Mouse (Mus musculus) limb, embryonic 11.5 days (tissue): Measurements from ENCODE around the gene Frmd7. TPM values are rescaled to one million over a fixed set of nuclear protein-coding genes. Genes with fewer than 3 reads are reported as not detected.

Experiments
- ATAC-seq: fragments of 200-750 bp; cut with Nextera tagmentation; 2 replicates; pipeline ENCODE4 v1.8.0; 2017; ENCODE audit warnings: low read depth; ENCODE audit not compliant: insufficient number of reproducible peaks, low FRiP score, low TSS enrichment
- DNase-seq: peaks from one replicate; pipeline ENCODE4 v3.0.0-alpha.2; 2015; ENCODE audit warnings: low spot score
- H3K27ac ChIP-seq: fragments of 300-500 bp; sonication (generic); replicated peaks from 2 replicates; pipeline ENCODE4 v1.5.1; 2014; ENCODE audit warnings: low read depth, mild to moderate bottlenecking, low read length
- H3K27me3 ChIP-seq: fragments of 300-500 bp; sonication (generic); 2 replicates; pipeline ENCODE4 v1.6.1; 2014; ENCODE audit warnings: mild to moderate bottlenecking, low read length, mixed read lengths; ENCODE audit not compliant: control insufficient read depth, insufficient read depth
- H3K36me3 ChIP-seq: fragments of 300-500 bp; sonication (generic); 2 replicates; pipeline ENCODE4 v1.6.1; 2014; ENCODE audit warnings: mild to moderate bottlenecking, low read length, moderate library complexity, mixed read lengths; ENCODE audit not compliant: control insufficient read depth, insufficient read depth
- H3K4me1 ChIP-seq: fragments of 300-500 bp; sonication (generic); 2 replicates; pipeline ENCODE4 v1.6.1; 2014; ENCODE audit warnings: low read length, mixed read lengths; ENCODE audit not compliant: control insufficient read depth, insufficient read depth
- H3K4me2 ChIP-seq: fragments of 300-500 bp; sonication (generic); 2 replicates; pipeline ENCODE4 v1.6.1; 2014; ENCODE audit warnings: low read depth, mild to moderate bottlenecking, moderate library complexity; ENCODE audit not compliant: severe bottlenecking
- H3K4me3 ChIP-seq: fragments of 300-500 bp; sonication (generic); 2 replicates; pipeline ENCODE4 v1.5.1; 2014; ENCODE audit warnings: low read depth, low read length
- H3K9ac ChIP-seq: fragments of 300-500 bp; sonication (generic); 2 replicates; pipeline ENCODE4 v1.6.1; 2014; ENCODE audit warnings: mild to moderate bottlenecking, low read length
- H3K9me3 ChIP-seq: fragments of 300-500 bp; sonication (generic); 2 replicates; pipeline ENCODE4 v1.6.1; 2016; ENCODE audit warnings: low read length; ENCODE audit not compliant: control insufficient read depth
- WGBS: fragments of 180-500 bp; shearing (Covaris S2); extraction: QIAGEN DNeasy Blood & Tissue Kit; methylation state at CpG from one replicate; pipeline ENCODE4 v1.1.7; 2014; 5-methylcytosine and 5-hydroxymethylcytosine counted together
- polyA plus RNA-seq: library from polyadenylated mRNA; unstranded; fragments of >200 nt; fragmentation: Nextera tagmentation; extraction: Ambion mirVana; gene quantifications from 2 replicates; pipeline ENCODE4 v1.2.1, GENCODE M21; 2014

Gene Frmd7
- 0.23 TPM in 1 of 2 replicates, not detected in the other for polyA plus RNA-seq

- ATAC-seq (no peak), DNase-seq (no peak)
- no peak within 1 kb of the TSS for H3K4me2 ChIP-seq
- H3K4me1 ChIP-seq, result no peaks in the 10 kb centered on the region
- H3K27ac ChIP-seq, result no peak within 1 kb of the TSS
- WGBS, result 73% methylated on average over 14 of the region's 14 CpGs
- H3K27me3 ChIP-seq, result no peaks in the 10 kb centered on the region
- no peak within 1 kb of the TSS for H3K4me3 ChIP-seq
- no peak within 1 kb of the TSS for H3K9ac ChIP-seq
- H3K36me3 ChIP-seq, result no peaks in the 10 kb centered on the region
- no peaks in the 10 kb centered on the region for H3K9me3 ChIP-seq
Observed at GRCm38 (mm10) chrX:50942610-50943009, at the start of gene Frmd7. Gene Frmd7, minus strand, starts transcription at chrX:50942710.

- H3K4me3 ChIP-seq, result no peak overlapping the region
- H3K36me3 ChIP-seq, result no peaks in the 10 kb centered on the region
- H3K9me3 ChIP-seq, result no peaks in the 10 kb centered on the region
- no peak overlapping the region for H3K9ac ChIP-seq
- no peaks in the 10 kb centered on the region for H3K4me1 ChIP-seq
- H3K27ac ChIP-seq, result no peak overlapping the region
- no peaks in the 10 kb centered on the region for H3K27me3 ChIP-seq
- 85% methylated on average over 5 of the region's 5 CpGs for WGBS
- no peak for ATAC-seq
- no peak for DNase-seq
- H3K4me2 ChIP-seq, result no peak overlapping the region
Observed at GRCm38 (mm10) chrX:50991324-50991723, 48.8 kb upstream of the Frmd7 start.

GRCm38 (mm10) chrX:50989940-50990339, 47.4 kb upstream of the Frmd7 start:
- no peak overlapping the region for H3K4me3 ChIP-seq

GRCm38 (mm10) chrX:50988581-50988980, 46.1 kb upstream of the Frmd7 start:
- Histone ChIP-seq H3K27ac (no peak overlapping the region), H3K4me1 (no peaks in the 10 kb centered on the region), H3K4me2 (no peak overlapping the region), H3K4me3 (no peak overlapping the region), H3K27me3 (no peaks in the 10 kb centered on the region), H3K36me3 (no peaks in the 10 kb centered on the region), H3K9ac (no peak overlapping the region), H3K9me3 (no peaks in the 10 kb centered on the region)
- ATAC-seq (no peak), DNase-seq (no peak)
- WGBS, result 59% methylated on average over 1 of the region's 1 CpGs

More at GRCm38 (mm10) chrX:50989940-50990339, 47.4 kb upstream of the Frmd7 start:
- no peak overlapping the region for H3K4me2 ChIP-seq
- H3K36me3 ChIP-seq, result no peaks in the 10 kb centered on the region
- DNase-seq, result no peak
- no peak overlapping the region for H3K27ac ChIP-seq
- no peaks in the 10 kb centered on the region for H3K27me3 ChIP-seq
- H3K9ac ChIP-seq, result no peak overlapping the region
- ATAC-seq, result no peak
- 87% methylated on average over 6 of the region's 6 CpGs for WGBS
- no peaks in the 10 kb centered on the region for H3K9me3 ChIP-seq
- H3K4me1 ChIP-seq, result no peaks in the 10 kb centered on the region

GRCm38 (mm10) chrX:50978428-50978827, 35.9 kb upstream of the Frmd7 start:
- DNase-seq (no peak), ATAC-seq (no peak)
- Histone ChIP-seq H3K4me3 (no peak overlapping the region), H3K27ac (no peak overlapping the region), H3K4me2 (no peak overlapping the region), H3K4me1 (no peaks in the 10 kb centered on the region), H3K9ac (no peak overlapping the region), H3K9me3 (no peaks in the 10 kb centered on the region), H3K36me3 (no peaks in the 10 kb centered on the region), H3K27me3 (no peaks in the 10 kb centered on the region)
- WGBS, result 88% methylated on average over 2 of the region's 2 CpGs

- ATAC-seq (no peak), DNase-seq (no peak)
- WGBS, result 84% methylated on average over 4 of the region's 4 CpGs
- H3K27ac ChIP-seq, result no peak overlapping the region
- no peaks in the 10 kb centered on the region for H3K9me3 ChIP-seq
- no peak overlapping the region for H3K4me2 ChIP-seq
- H3K9ac ChIP-seq, result no peak overlapping the region
- H3K27me3 ChIP-seq, result no peaks in the 10 kb centered on the region
- H3K36me3 ChIP-seq, result no peaks in the 10 kb centered on the region
- H3K4me1 ChIP-seq, result no peaks in the 10 kb centered on the region
- H3K4me3 ChIP-seq, result no peak overlapping the region
Observed at GRCm38 (mm10) chrX:50972145-50972544, 29.6 kb upstream of the Frmd7 start.

- H3K9ac ChIP-seq, result no peak overlapping the region
- H3K9me3 ChIP-seq, result no peaks in the 10 kb centered on the region
- DNase-seq (no peak), ATAC-seq (no peak)
- no peaks in the 10 kb centered on the region for H3K36me3 ChIP-seq
- no peak overlapping the region for H3K4me3 ChIP-seq
- no peaks in the 10 kb centered on the region for H3K4me1 ChIP-seq
- H3K27me3 ChIP-seq, result no peaks in the 10 kb centered on the region
- H3K27ac ChIP-seq, result no peak overlapping the region
- WGBS, result 85% methylated on average over 5 of the region's 5 CpGs
- H3K4me2 ChIP-seq, result no peak overlapping the region
Observed at GRCm38 (mm10) chrX:50969907-50970306, 27.4 kb upstream of the Frmd7 start.

- Histone ChIP-seq H3K36me3 (no peaks in the 10 kb centered on the region), H3K27me3 (no peaks in the 10 kb centered on the region), H3K4me3 (no peak overlapping the region), H3K9me3 (no peaks in the 10 kb centered on the region), H3K4me1 (no peaks in the 10 kb centered on the region), H3K27ac (no peak overlapping the region), H3K9ac (no peak overlapping the region), H3K4me2 (no peak overlapping the region)
- DNase-seq (peak; percentile 21), ATAC-seq (no peak)
- 66% methylated on average over 10 of the region's 10 CpGs for WGBS
Observed at GRCm38 (mm10) chrX:50968157-50968932, 25.8 kb upstream of the Frmd7 start.

- DNase-seq, result no peak
- H3K9ac ChIP-seq, result no peak overlapping the region
- no peak overlapping the region for H3K4me3 ChIP-seq
- H3K4me1 ChIP-seq, result no peaks in the 10 kb centered on the region
- 75% methylated on average over 3 of the region's 3 CpGs for WGBS
- no peaks in the 10 kb centered on the region for H3K9me3 ChIP-seq
- no peaks in the 10 kb centered on the region for H3K36me3 ChIP-seq
- H3K4me2 ChIP-seq, result no peak overlapping the region
- ATAC-seq, result no peak
- H3K27ac ChIP-seq, result no peak overlapping the region
- H3K27me3 ChIP-seq, result no peaks in the 10 kb centered on the region
Observed at GRCm38 (mm10) chrX:50965157-50965556, 22.6 kb upstream of the Frmd7 start.
